Mouse (Mus musculus): ENCODE results near the gene Cobl.

DNA sequence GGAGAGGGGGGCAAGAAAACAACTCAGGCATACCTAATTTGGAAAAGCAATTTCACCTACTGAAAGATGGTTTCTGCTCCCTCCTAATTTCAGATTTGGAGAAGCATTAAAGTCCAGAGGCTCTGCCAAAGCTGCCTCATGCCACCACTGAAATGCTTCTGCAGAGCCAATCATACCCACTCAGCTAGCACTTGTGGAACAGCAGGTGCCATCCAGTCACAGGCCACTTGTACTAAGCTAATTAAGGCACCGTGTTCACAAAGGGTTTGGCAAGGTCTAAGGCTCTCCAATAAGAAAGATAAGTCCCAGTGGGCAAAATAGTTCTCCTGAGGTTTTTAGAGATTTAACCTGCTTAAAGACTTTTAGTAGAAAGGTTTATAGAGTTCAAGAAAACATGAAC is 143.3 kb downstream of the Cobl start:
- TF ChIP-seq ZC3H11A (IDR thresholded peaks at IDR 0.05; ENCODE audit: borderline replicate concordance, low read depth, low read length) (no peak), HCFC1 (IDR thresholded peaks at IDR 0.05; ENCODE audit: borderline replicate concordance, insufficient read depth, low read length) (no peak), ZNF384 (IDR thresholded peaks at IDR 0.05; ENCODE audit: low read depth, low read length) (no peak), MAFK (IDR thresholded peaks at IDR 0.05; ENCODE audit: insufficient read depth, low read depth, low read length) (no peak), CHD2 (IDR thresholded peaks at IDR 0.05; ENCODE audit: low read depth, low read length) (no peak)
